Mouse (Mus musculus) embryonic facial prominence, embryonic 13.5 days (tissue): ENCODE results near the gene Hax1. TPM values are rescaled to one million over a fixed set of nuclear protein-coding genes. Genes with fewer than 3 reads are reported as not detected.
A peak's percentile ranks its signal among the peaks of the same experiment; 100 is the strongest.

Source experiments
- ATAC-seq: fragments of 200-750 bp; cut with Nextera tagmentation; 2 replicates; pipeline ENCODE4 v1.8.0; 2017; ENCODE audit warnings: low read depth; ENCODE audit not compliant: insufficient number of reproducible peaks, insufficient read depth, low FRiP score, low TSS enrichment
- H3K27ac ChIP-seq: fragments of 300-500 bp; sonication (generic); 2 replicates; pipeline ENCODE4 v1.5.1; 2015; ENCODE audit warnings: moderate library complexity, mild to moderate bottlenecking, inconsistent platforms
- H3K27me3 ChIP-seq: fragments of 300-500 bp; sonication (generic); 2 replicates; pipeline ENCODE4 v1.6.1; 2015; ENCODE audit warnings: mild to moderate bottlenecking, inconsistent platforms
- H3K36me3 ChIP-seq: fragments of 300-500 bp; sonication (generic); 2 replicates; pipeline ENCODE4 v1.6.1; 2015; ENCODE audit warnings: mild to moderate bottlenecking, inconsistent platforms
- H3K4me1 ChIP-seq: fragments of 300-500 bp; sonication (generic); 2 replicates; pipeline ENCODE4 v1.6.1; 2015; ENCODE audit warnings: inconsistent platforms
- H3K4me2 ChIP-seq: fragments of 300-500 bp; sonication (generic); 2 replicates; pipeline ENCODE4 v1.6.1; 2015; ENCODE audit warnings: moderate library complexity, mild to moderate bottlenecking, inconsistent platforms
- H3K4me3 ChIP-seq: fragments of 300-500 bp; sonication (generic); 2 replicates; pipeline ENCODE4 v1.5.1; 2015; ENCODE audit warnings: mild to moderate bottlenecking, inconsistent platforms
- H3K9ac ChIP-seq: fragments of 300-500 bp; sonication (generic); 2 replicates; pipeline ENCODE4 v1.6.1; 2015; ENCODE audit warnings: mild to moderate bottlenecking, inconsistent platforms
- H3K9me3 ChIP-seq: fragments of 300-500 bp; sonication (generic); 2 replicates; pipeline ENCODE4 v1.6.1; 2016; ENCODE audit warnings: inconsistent platforms
- WGBS: fragments of 180-500 bp; shearing (Covaris S2); methylation state at CpG from one replicate; pipeline ENCODE4 v1.1.7; 2015; ENCODE audit warnings: mixed read lengths; 5-methylcytosine and 5-hydroxymethylcytosine counted together
- polyA plus RNA-seq: library from polyadenylated mRNA; unstranded; fragments of >200 nt; fragmentation: Nextera tagmentation; extraction: Ambion mirVana; gene quantifications from 2 replicates; pipeline ENCODE4 v1.2.1, GENCODE M21; 2015

Gene Hax1
- polyA plus RNA-seq, 1 experiment from 2014 or later = 169 TPM

- H3K27ac ChIP-seq = no peak overlapping the region
- no peak overlapping the region for H3K4me3 ChIP-seq
- H3K4me2 ChIP-seq = no peak overlapping the region
- no peaks in the 10 kb centered on the region for H3K4me1 ChIP-seq
- no peak overlapping the region for H3K9ac ChIP-seq
- WGBS = 57% methylated on average over 3 of the region's 3 CpGs
- H3K36me3 ChIP-seq = peaks cover 6% of the 10 kb centered on the region; the same call in 1 of the 2 replicates
- H3K9me3 ChIP-seq = no peaks in the 10 kb centered on the region
- no peak for ATAC-seq
- no peaks in the 10 kb centered on the region for H3K27me3 ChIP-seq
Observed at GRCm38 (mm10) chr3:89987211-89987610, 11.4 kb downstream of the Hax1 start.

GRCm38 (mm10) chr3:89982426-89982825 is 16.2 kb downstream of the Hax1 start:
- Histone ChIP-seq H3K4me2 (no peak overlapping the region), H3K27ac (no peak overlapping the region), H3K4me3 (no peak overlapping the region), H3K9ac (no peak overlapping the region), H3K27me3 (no peaks in the 10 kb centered on the region), H3K36me3 (no peaks in the 10 kb centered on the region), H3K9me3 (no peaks in the 10 kb centered on the region), H3K4me1 (no peaks in the 10 kb centered on the region)
- no peak for ATAC-seq
- WGBS = 71% methylated on average over 5 of the region's 5 CpGs

GRCm38 (mm10) chr3:89976859-89977258 is 21.7 kb downstream of the Hax1 start:
- Histone ChIP-seq H3K9me3 (no peaks in the 10 kb centered on the region), H3K4me3 (no peak overlapping the region), H3K4me2 (no peak overlapping the region), H3K4me1 (no peaks in the 10 kb centered on the region), H3K27me3 (no peaks in the 10 kb centered on the region), H3K9ac (no peak overlapping the region), H3K36me3 (no peaks in the 10 kb centered on the region), H3K27ac (no peak overlapping the region)
- no peak for ATAC-seq

GRCm38 (mm10) chr3:89968509-89968908 is 30.1 kb downstream of the Hax1 start:
- ATAC-seq = no peak
- Histone ChIP-seq H3K9ac (no peak overlapping the region), H3K4me1 (peaks cover 9% of the 10 kb centered on the region), H3K27ac (no peak overlapping the region), H3K4me2 (no peak overlapping the region), H3K4me3 (no peak overlapping the region), H3K36me3 (no peaks in the 10 kb centered on the region), H3K9me3 (no peaks in the 10 kb centered on the region), H3K27me3 (no peaks in the 10 kb centered on the region)
- WGBS = 78% methylated on average over 7 of the region's 7 CpGs

GRCm38 (mm10) chr3:89966946-89967345 is 31.6 kb downstream of the Hax1 start:
- H3K36me3 ChIP-seq = no peaks in the 10 kb centered on the region
- no peak overlapping the region for H3K9ac ChIP-seq
- no peak overlapping the region for H3K4me2 ChIP-seq
- no peaks in the 10 kb centered on the region for H3K27me3 ChIP-seq
- H3K27ac ChIP-seq = no peak overlapping the region
- no peaks in the 10 kb centered on the region for H3K9me3 ChIP-seq
- H3K4me3 ChIP-seq = no peak overlapping the region
- WGBS = 74% methylated on average over 4 of the region's 4 CpGs
- H3K4me1 ChIP-seq = peaks cover 14% of the 10 kb centered on the region
- no peak for ATAC-seq

GRCm38 (mm10) chr3:89965972-89966371 is 32.6 kb downstream of the Hax1 start:
- Histone ChIP-seq H3K9ac (no peak overlapping the region), H3K4me1 (peaks cover 24% of the 10 kb centered on the region), H3K9me3 (no peaks in the 10 kb centered on the region), H3K36me3 (no peaks in the 10 kb centered on the region), H3K4me3 (no peak overlapping the region), H3K27me3 (no peaks in the 10 kb centered on the region), H3K4me2 (no peak overlapping the region), H3K27ac (no peak overlapping the region)
- WGBS = 88% methylated on average over 5 of the region's 5 CpGs
- no peak for ATAC-seq

GRCm38 (mm10) chr3:89965557-89965956 is 33.0 kb downstream of the Hax1 start:
- Histone ChIP-seq H3K27me3 (no peaks in the 10 kb centered on the region), H3K4me3 (no peak overlapping the region), H3K4me1 (peaks cover 28% of the 10 kb centered on the region), H3K27ac (no peak overlapping the region), H3K4me2 (no peak overlapping the region), H3K36me3 (no peaks in the 10 kb centered on the region), H3K9ac (no peak overlapping the region), H3K9me3 (no peaks in the 10 kb centered on the region)
- no peak for ATAC-seq
- WGBS = 93% methylated on average over 8 of the region's 8 CpGs

- Histone ChIP-seq H3K4me2 (peak overlapping the region; percentile 94), H3K27me3 (no peaks in the 10 kb centered on the region), H3K9me3 (no peaks in the 10 kb centered on the region), H3K4me1 (peaks cover 39% of the 10 kb centered on the region), H3K36me3 (peaks cover 5% of the 10 kb centered on the region; the same call in 1 of the 2 replicates), H3K27ac (peak overlapping the region; percentile 97), H3K4me3 (peak overlapping the region; percentile 94), H3K9ac (peak overlapping the region; percentile 97)
- WGBS = 32% methylated on average over 22 of the region's 22 CpGs
- ATAC-seq = no peak
Observed at GRCm38 (mm10) chr3:89963926-89964739, 34.4 kb downstream of the Hax1 start.

- peaks cover 39% of the 10 kb centered on the region for H3K4me1 ChIP-seq
- WGBS = under 1% methylated on average over 34 of the region's 35 CpGs
- no peaks in the 10 kb centered on the region for H3K27me3 ChIP-seq
Observed at GRCm38 (mm10) chr3:89963221-89963763, 35.3 kb downstream of the Hax1 start, which contains the start of gene Atp8b2. Gene Atp8b2 (minus strand): TSS chr3:89963508.

GRCm38 (mm10) chr3:89962751-89963220 is 35.8 kb downstream of the Hax1 start:
- Histone ChIP-seq H3K27me3 (no peaks in the 10 kb centered on the region), H3K4me3 (peak overlapping the region; percentile 94), H3K27ac (peak overlapping the region; percentile 97), H3K9me3 (no peaks in the 10 kb centered on the region), H3K4me1 (peaks cover 39% of the 10 kb centered on the region), H3K9ac (peak overlapping the region; percentile 97), H3K4me2 (peak overlapping the region; percentile 94), H3K36me3 (peaks cover 18% of the 10 kb centered on the region)
- under 1% methylated on average over 30 of the region's 30 CpGs for WGBS
- ATAC-seq = 0 out of 2 replicates have a peak, but pooled peaks have one; percentile 11

More at GRCm38 (mm10) chr3:89963221-89963763, 35.3 kb downstream of the Hax1 start, which contains the start of gene Atp8b2:
- Histone ChIP-seq H3K27ac (peak within 1 kb of the TSS; percentile 97), H3K4me3 (peak within 1 kb of the TSS; percentile 94), H3K36me3 (peaks cover 13% of the 10 kb centered on the region), H3K9ac (peak within 1 kb of the TSS; percentile 97), H3K9me3 (no peaks in the 10 kb centered on the region), H3K4me2 (peak within 1 kb of the TSS; percentile 94)
- ATAC-seq = peak; percentile 54

- ATAC-seq = no peak
- Histone ChIP-seq H3K9ac (peak overlapping the region; percentile 97), H3K4me1 (peaks cover 39% of the 10 kb centered on the region), H3K27me3 (no peaks in the 10 kb centered on the region), H3K36me3 (peaks cover 24% of the 10 kb centered on the region), H3K4me2 (peak overlapping the region; percentile 94), H3K9me3 (no peaks in the 10 kb centered on the region), H3K4me3 (peak overlapping the region; percentile 94), H3K27ac (peak overlapping the region; percentile 97)
- WGBS = 3% methylated on average over 14 of the region's 14 CpGs
Observed at GRCm38 (mm10) chr3:89962059-89962750, 36.4 kb downstream of the Hax1 start.
